Mouse (Mus musculus): ENCODE results near the gene Cers3.

Gene Cers3

DNA sequence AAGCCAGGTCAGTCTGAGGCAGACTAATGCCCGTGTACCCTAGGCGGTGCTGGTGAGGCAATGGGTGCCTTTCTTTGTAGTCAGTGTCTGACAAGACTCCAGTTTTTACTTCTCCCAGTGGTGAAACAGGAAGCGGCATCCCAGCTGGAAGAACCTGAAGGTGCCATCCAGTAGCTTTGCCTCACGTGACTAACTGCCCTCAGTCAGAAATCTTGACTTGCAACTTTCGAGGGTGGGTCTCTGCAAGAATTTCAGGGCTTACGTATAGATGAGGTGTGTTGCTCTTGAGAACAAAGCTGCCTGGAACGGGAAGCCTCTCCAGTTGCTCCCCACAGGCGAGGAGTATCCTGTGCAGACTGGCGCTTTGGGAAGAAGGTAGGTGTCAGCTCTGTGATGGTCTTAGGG, at the start of gene Cers3:
Cers3 (plus strand) TSS at position 128 of the 405 bp plus-strand sequence.
- DNase-seq (ENCODE audit: inconsistent ontology term), result no peak

GRCm38 (mm10) chr7:66694467-66694866, 48.8 kb upstream of the Cers3 start:
- no peak for DNase-seq (ENCODE audit: inconsistent ontology term)

- no peak for DNase-seq (ENCODE audit: inconsistent ontology term)
Observed at GRCm38 (mm10) chr7:66702721-66703120, 40.6 kb upstream of the Cers3 start.

- DNase-seq (ENCODE audit: inconsistent ontology term), result no peak
Observed at GRCm38 (mm10) chr7:66704631-66705030, 38.7 kb upstream of the Cers3 start.

DNA sequence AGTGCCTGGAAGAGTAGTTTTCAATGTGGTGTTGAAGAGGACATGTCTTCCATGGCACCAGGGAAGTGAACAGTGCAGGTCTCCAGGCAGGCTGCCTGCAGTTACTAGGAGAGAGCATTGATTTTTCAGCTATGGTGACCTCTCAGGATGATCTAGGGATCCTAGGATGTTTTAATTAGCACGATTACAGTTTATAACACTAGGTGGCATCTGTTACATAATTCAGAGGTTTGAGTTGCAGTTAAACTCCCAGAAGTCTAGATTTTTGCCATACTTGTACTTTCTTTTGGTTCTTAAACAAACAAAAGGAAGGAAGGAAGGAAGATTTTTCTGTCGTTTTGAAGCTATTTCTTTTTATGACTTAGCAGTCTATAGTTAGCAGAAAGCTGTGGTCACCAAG, 32.1 kb upstream of the Cers3 start:
- no peak for DNase-seq (ENCODE audit: inconsistent ontology term)

DNA sequence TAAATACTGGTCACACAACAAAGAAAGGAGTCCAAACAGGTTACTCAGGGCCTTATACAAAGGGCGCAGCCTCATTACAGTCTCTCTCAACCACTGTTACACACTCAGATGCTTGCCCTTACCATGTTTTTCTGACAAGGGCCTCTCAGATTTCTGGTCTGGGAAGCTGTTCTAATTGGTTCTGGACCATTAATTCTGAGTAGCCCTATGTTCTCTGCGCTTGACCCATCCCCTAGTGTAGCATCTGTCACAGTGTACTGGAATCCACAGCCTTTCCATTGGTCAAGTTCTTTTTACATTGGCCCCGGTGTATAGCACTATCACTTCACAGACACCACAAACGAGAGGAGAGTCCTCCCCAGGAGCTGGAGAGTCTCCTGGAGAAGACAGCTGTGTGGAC, 18.8 kb upstream of the Cers3 start:
- no peak for DNase-seq (ENCODE audit: inconsistent ontology term)

DNA sequence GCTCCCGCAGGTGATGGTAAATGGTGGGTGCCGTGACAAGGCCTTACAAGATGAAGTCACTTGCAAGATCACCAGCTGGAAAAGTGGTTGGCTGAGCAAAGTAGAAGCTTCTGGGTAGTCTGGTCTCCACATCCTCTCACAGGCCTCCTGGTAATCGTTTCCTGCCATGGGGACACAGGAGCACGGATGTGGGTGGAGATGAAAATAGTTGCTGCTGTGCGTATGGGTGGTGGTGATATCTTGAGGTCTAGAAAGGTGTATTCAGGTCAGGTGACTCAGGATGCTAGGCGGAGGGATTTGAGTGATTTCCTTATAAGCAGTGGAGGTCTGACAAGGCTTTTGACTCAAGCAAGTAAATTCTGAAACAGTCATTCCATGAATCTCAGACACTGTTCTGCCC, 18.4 kb upstream of the Cers3 start:
- DNase-seq (ENCODE audit: inconsistent ontology term), result no peak

GRCm38 (mm10) chr7:66728072-66728471, 15.2 kb upstream of the Cers3 start:
- no peak for DNase-seq (ENCODE audit: inconsistent ontology term)

DNA sequence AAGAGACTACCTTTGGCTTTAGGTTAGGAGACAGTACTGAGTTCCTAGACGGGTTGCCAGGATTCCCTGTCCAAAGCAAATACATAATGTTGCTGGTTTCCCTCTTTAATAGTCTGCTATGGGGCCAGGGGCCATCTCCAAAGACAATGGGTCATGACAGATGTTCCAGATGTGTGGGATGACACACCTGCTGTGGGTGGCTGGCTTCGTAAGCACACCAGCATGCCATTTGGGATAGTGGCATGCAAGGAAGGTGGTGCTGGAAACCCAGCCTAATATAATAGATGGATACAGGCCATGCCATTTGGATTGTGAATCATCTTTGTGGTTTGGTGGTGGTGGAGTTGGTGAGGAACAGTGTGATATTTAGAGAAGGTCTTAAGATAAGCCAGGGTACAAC, 14.1 kb upstream of the Cers3 start:
- no peak for DNase-seq (ENCODE audit: inconsistent ontology term)

GRCm38 (mm10) chr7:66733431-66733830, 9.9 kb upstream of the Cers3 start:
- no peak for DNase-seq (ENCODE audit: inconsistent ontology term)

GRCm38 (mm10) chr7:66733882-66734281, 9.4 kb upstream of the Cers3 start:
- DNase-seq (ENCODE audit: inconsistent ontology term), result no peak

- no peak for DNase-seq (ENCODE audit: inconsistent ontology term)
Observed at GRCm38 (mm10) chr7:66734466-66734865, 8.8 kb upstream of the Cers3 start.

DNA sequence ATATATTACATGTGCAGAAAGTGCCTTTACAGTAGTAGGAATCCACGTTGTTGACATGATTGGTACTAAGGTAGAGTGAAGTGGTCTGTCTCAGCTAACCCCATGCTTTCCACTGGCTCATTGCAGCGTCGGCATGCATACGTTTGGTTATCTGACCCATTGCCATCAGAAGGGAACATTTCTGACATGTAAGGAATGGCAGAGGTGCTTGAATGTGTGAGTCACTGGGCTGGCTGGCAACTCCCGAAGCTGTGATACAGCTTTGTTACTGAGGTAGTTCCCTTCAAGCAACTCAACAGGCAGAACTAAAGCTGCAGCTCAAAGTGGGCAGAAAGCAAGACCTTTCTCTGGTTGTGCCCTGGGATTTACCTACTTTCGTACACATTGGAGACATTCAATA, 8.3 kb upstream of the Cers3 start:
- DNase-seq (ENCODE audit: inconsistent ontology term), result no peak

DNA sequence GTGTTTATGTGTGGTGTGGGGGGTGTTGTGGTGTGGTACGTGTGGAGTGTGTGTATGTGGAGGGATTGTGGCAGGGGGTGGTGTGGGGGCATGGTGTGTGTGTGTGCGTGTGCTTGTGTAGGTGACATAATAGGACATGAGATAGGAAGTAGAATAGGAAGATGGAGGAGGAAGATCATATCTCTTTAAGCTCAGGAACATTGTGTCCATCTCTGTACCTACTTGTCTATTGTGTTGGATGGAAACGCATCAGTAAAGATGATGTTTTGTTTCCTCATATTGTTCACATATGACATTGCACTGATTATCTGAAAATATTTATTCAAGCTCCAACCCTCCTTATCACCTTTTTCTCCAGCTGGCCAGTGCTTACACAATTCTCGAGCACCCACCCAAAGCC, 5.9 kb upstream of the Cers3 start:
- no peak for DNase-seq (ENCODE audit: inconsistent ontology term)

GRCm38 (mm10) chr7:66741008-66741407, 2.3 kb upstream of the Cers3 start:
- DNase-seq (ENCODE audit: inconsistent ontology term), result no peak

GRCm38 (mm10) chr7:66741412-66741811, 1.9 kb upstream of the Cers3 start:
- peak; percentile 25 for DNase-seq (ENCODE audit: inconsistent ontology term)

- DNase-seq (ENCODE audit: inconsistent ontology term), result no peak
Observed at GRCm38 (mm10) chr7:66746972-66747371, 3.7 kb downstream of the Cers3 start.

DNA sequence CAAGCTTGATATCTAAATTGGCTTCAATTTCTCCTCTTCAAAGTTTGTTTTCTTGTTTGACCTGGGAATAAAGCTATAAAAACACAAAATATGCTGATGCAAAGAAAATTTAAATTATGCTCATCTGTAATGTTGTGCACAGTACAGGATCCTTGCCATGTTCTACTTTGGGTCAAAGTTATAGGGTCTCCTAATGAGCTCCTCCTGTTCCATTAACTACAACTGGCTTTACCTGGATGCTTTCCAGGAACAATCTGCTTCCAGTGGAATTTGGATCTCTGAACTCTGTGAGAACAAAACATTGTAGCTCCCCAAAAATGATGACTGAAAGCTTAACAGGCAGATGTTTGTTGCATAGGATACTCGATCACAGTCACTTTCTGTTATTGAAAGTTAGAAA, 6.7 kb downstream of the Cers3 start:
- no peak for DNase-seq (ENCODE audit: inconsistent ontology term)

GRCm38 (mm10) chr7:66753816-66754215, 10.5 kb downstream of the Cers3 start:
- DNase-seq (ENCODE audit: inconsistent ontology term), result no peak

- DNase-seq (ENCODE audit: inconsistent ontology term), result no peak
Observed at GRCm38 (mm10) chr7:66755611-66756010, 12.3 kb downstream of the Cers3 start.

GRCm38 (mm10) chr7:66769902-66770301, 26.6 kb downstream of the Cers3 start:
- DNase-seq (ENCODE audit: inconsistent ontology term), result no peak

DNA sequence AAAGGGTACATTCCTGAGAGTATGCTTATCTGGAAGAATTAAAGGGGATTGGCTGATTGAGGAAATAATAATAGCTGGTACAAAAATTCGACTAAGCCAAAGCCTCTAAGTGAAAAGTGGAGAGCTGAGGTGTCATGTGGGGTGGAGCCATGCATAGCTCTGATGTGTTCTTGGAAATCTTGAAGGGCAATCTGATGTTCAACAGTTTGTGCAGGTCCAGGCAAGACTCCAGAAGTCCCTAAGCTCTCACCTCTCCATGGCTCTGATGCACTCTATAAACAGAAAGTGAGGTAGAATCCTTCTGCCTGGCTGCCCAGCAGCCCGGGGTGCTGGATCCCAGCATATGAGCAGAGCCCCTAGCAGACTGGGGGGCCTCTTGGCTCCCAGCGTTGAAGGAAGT, 27.4 kb downstream of the Cers3 start:
- DNase-seq (ENCODE audit: inconsistent ontology term), result no peak

- no peak for DNase-seq (ENCODE audit: inconsistent ontology term)
Observed at GRCm38 (mm10) chr7:66771252-66771651, 27.9 kb downstream of the Cers3 start.

GRCm38 (mm10) chr7:66779411-66779810, 36.1 kb downstream of the Cers3 start:
- no peak for DNase-seq (ENCODE audit: inconsistent ontology term)
